Mouse (Mus musculus) ovary, adult 18-20 months (tissue): ENCODE results near the gene Evx2.

ENCODE experiments used
- DNase-seq: peaks from one replicate; pipeline ENCODE4 v3.0.0; 2022; ENCODE audit warnings: low spot score, mixed read lengths

Evx2 gene

DNA sequence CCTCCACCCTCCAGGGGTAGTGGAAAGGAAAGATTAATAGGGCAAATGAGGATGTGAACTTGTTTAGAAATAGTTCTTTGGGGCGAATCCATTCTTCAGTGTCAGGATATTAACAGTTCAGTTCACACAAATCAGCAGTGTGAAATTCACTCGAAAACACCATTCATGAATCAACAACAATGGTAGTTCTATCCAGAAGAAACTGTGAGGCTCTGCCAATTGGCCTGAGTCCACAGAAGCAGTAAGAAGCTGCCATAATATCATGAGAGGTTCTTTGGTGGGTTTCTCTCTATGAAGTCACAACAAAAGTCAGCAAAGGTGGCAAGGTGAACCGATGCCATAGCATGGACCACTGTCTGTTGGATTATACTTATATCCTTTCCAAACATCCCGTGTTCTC is 48.0 kb downstream of the Evx2 start:
- no peak for DNase-seq

DNA sequence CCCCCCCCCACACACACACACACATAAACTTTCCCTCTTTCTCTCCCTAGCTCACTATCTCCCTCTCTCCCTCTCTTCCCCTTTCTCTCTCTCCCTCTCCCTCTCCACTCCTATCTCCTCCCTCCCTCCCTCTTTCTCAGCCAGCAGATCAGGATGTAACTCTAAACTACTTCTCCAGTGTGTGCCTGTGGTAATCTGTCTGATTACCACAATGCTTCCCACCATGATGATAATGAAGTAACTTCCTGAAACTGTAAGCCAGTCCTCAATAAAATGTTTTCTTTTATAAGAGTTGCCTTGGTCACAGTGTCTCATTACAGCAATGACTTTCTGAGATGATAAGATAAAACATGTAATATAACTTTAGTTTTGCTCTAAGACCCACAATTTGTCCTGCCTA is 50.0 kb downstream of the Evx2 start:
- DNase-seq: no peak

DNA sequence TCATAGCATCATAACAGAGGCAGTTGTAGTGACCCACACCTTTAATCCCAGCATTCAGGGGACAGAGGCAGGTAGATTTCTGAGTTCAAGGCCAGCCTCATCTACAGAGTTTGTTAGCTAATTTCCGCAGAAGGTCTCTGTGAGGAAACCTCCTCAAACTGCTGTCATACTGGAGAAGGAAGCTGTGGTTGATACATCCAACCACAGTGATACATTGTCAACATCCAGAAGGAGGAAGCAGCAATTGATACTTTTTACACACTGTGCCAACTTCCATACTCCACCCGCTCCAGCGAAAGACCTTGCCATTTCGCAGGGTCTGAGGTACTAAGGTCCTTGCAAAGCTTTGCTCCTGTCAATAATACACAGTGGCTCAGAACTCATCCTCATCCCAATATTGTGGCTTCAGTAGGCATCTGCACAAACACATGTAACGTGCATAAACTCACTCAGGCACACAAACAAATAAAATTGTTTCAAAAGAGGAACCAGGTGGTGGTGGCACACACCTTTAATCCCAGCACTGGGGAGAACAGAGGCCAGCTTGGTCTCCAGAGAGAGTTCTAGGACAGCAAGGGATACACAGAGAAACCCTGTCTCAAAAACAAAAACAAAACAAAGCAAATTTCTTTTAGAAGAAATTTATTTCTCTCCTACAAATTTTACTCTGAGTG is 53.1 kb downstream of the Evx2 start:
- no peak for DNase-seq

DNA sequence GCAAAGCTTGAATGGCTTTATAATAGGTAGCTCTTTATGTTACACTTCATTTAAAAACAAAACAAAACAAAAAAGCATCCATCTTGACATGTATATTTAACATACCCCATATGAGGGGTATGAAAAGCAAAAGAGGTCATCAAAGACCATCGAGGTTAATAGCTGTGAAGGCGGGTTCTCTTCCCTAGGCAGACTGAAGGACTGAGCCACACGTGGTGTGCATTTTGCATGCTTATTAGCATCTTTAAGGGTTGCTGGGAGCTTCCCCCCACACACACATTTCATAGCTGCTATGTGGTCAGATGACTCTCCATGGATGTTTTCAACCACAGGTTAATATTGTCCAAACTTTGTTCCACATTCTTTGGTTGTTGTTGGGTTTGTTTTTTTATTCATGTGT is 55.3 kb downstream of the Evx2 start:
- no peak for DNase-seq
